Mouse (Mus musculus) inflammation-experienced regulatory T-cells, adult 6 months (primary cell): ENCODE measurements around the gene Nav2. TPM values are rescaled to one million over a fixed set of nuclear protein-coding genes. Genes with fewer than 3 reads are reported as not detected.

Source experiments
- ATAC-seq: one replicate; pipeline ENCODE4 v1.8.0; 2017
- polyA plus RNA-seq, 3 experiments: library from polyadenylated mRNA; unstranded; fragments of 100-300 nt; shearing (Covaris generic); gene quantifications; one replicate each; pipeline ENCODE4 v1.2.1; 2017

The Nav2 gene
- polyA plus RNA-seq, 3 experiments from 2014 or later = 27.1 to 51.3 (median 35.8) TPM

DNA sequence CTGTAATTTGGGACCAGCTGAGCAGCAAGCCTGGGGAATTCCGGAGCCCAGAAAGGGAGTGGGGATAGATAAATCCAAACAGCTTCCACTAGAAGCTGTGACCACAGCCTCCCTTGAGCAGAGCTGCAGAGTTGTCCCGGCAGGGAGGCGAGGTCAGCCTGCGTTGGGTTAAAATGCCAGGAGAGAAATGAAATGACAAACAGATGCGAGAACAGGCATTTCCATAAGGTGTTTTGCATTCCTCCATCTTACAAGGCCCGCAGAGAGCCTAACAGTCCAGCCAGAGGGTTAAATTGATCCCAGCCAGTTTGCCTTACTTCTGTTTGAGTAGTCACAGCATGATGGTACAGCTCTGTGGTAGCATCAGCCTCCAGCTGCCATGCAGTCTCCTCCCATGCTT lies 309.3 kb downstream of the Nav2 start:
- no peak for ATAC-seq

DNA sequence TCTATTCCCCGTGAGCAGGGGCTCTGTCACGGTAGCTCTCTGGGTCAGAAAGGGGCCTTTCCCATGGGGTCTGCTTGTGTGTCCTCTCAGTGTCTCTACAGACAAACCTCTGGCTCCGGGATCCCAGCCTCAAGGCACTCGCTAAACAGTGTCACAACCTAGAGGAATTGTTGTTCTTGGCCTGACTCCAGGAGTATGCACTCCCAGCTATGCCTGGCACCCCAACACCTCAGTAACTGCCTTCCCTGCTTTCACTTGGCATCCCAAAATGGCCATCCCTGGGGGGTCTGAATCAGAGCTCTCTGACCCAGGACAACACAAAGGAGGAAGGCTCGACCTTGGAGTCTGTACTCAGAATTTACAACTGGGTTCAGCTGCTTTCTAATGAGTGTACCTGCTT lies 317.2 kb downstream of the Nav2 start:
- ATAC-seq = no peak

DNA sequence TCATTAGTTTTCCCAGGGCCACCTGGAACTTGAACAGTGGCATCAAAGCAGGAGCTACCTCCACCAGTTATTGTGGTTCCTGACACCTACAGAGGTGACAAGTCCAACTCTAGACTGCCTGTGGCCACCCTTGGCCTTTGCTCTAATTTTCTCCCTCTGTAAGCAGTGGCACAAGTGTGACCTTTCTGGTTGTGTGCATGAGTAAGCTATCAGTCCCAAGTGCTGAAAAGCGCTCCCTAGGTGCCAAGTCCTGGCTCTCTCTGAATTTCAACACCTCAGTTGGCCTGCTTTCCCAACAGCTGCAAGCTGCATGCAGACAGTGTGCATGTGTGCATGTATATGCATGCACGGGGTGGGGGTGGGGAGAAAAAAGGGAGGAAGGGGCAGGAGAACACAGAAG lies 324.5 kb downstream of the Nav2 start:
- no peak for ATAC-seq

DNA sequence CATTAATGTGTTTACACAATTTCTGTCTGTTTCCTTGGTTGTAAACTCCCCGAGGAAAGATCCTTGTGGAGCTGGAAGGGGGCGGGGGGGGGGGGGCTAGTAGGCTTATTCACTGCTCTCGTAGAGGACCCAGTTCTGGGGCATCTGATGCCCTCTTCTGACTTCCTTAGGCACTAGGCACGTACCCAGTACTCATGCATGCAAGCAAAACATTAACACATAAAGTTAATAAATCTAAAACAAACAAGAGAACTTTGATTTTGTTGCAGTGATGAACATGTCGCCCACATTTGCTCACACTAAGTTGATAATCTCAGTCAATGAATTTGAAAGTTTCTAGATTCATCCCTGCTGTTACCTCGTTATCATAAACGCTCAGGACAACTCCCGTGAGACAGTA lies 325.8 kb downstream of the Nav2 start:
- ATAC-seq = no peak

DNA sequence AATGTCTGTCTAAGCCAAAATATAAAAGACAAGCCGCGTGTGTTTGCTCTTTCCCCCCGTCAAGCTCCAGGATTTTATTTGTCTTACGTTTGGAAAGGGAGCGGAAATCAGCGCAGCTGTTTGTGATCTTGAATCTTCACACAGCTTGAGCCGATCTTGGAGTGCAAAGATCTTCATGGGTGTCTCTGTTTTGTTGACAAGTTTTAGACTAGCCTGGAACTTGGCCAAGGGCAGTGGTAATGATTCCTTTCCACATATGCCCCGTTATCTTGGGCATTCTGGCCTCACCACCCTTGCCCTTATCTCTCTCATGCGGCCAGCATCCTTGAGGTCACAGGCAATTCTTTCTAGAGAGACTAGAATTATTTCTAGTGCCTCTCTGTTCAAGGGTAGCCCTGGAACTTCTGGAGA lies 326.8 kb downstream of the Nav2 start:
- ATAC-seq = no peak

DNA sequence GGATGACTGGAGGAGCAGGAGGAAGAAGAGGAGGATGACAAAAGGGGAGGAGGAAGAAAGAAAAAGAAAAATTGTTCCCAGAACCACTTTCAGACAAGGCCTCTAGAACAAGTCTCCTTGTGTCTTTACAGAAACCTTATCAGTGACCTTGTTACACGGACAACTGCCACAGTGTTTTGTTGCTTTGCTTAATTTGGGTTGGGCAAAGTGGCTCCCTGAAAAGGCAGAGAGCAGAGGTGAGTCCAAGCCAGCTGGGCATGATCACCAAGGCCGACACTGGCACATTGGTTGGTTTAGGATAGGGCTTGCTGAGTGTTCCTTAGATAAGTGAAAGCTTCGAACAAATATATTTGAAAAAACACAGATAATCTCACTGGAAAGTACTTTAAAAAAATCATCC lies 327.3 kb downstream of the Nav2 start:
- no peak for ATAC-seq

DNA sequence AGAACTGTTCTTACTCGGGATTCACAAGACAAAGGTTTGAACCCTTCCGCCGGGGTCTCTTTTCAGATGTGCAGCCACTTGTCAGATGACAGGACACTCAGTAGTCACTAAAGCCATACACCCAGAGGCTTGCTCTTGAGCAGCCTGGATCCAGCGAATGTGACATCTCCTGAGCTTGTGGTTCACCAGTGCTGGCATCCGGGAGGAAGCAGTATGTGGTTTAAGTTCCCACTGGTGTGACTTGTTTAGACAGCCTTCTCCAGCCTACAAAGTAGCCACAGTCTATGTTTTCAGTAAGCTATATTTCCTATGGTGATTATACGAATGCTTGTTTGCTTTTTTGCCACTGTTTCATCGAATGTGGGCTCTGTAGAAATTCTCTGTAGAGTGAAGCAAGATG lies 331.9 kb downstream of the Nav2 start:
- no peak for ATAC-seq

DNA sequence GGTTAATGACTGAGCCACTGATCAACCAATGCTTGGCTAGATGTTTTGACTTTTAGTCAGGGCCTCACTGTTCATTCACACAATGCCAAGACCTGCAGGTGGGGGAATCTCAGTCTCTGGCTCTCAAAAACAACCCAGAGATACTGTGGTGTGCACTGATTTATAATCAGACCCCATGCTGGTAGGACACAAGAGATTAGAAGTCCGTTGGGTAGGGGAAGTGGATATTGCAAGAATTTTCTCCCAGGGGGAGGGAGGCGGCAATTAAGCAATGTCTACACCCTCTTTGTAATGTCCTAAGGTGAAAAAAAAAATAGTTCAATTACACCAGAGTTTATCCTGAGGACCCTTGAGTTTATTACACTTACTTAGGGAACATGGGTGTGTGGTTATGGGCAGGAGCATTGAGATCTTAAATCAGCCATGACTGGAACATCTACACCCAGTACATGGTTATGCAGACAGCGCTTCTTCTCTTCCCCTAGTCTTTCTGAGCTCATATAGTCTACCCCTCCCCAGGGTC lies 332.8 kb downstream of the Nav2 start:
- no peak for ATAC-seq

DNA sequence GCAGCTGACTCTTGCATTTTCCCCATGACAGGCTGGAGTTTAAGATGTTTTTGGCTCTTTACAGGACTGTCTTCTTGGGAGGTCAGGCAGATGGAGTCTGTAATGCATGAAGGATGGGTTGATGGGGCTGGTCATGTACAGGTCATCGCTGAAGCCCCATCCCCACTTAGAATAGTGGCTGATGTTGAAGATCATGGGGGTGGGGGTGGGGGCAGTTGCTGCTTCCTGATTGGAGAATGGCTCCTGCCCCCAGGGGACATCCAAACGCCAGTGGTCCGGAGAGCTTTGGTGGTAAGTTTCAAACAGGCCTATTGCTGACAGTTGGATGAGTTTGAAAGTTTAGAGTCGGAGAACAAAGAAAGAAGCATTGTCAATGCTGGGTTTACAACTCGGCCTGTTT lies 333.7 kb downstream of the Nav2 start:
- ATAC-seq = no peak

DNA sequence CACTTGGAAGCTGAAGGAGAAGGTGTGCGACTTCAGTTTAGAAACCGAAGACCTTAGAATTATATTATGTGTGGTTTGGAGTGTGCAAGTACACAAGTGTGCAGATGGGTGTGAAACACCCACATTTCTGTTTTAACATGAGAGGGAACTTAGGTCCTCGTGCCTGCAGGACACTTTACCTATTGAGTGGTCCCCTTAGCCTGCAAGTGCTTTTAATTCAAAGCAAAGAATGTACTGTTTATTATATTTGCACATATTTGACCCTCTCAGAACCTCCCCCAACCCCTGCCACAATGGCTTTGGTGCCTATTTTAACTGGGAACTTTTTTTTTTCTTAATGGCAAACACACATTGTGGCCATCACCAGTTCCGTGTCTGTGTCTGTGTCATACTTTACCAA lies 334.6 kb downstream of the Nav2 start:
- no peak for ATAC-seq

DNA sequence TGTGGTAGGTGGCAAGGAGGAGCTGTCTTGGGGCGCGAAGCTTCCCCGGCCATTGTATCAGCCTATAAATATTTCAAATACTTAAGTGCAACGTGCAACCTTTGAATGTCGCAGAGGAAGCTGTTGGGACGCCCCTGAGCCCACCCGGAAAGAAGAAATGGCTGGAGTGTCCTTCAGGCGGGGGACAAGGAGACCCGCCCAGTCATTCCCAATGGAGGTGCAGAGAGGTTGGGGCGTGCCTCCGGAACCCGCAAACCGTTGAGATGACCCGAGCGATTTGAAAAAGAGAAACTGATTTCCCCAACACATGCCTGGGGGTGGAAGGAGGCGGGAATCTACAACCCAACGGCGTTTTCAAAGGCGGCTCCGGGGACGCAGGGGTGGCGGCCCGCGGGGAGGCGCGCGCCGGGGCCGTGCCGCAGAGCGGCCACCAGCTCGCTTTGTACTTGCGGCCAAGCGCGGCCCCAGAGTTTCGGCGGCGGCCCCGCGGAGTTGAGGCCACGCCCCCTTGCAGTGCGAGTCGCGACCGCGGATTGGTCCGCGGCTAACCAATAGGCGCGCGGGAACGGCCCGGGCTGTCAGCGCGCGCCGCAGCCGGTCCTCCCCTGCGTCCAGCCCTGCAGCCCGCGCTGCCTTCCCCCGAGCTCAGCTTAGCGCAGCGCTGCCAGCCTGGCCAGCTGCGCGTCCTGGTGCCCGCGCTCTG lies 337.2 kb downstream of the Nav2 start:
- peak; percentile 83 for ATAC-seq

DNA sequence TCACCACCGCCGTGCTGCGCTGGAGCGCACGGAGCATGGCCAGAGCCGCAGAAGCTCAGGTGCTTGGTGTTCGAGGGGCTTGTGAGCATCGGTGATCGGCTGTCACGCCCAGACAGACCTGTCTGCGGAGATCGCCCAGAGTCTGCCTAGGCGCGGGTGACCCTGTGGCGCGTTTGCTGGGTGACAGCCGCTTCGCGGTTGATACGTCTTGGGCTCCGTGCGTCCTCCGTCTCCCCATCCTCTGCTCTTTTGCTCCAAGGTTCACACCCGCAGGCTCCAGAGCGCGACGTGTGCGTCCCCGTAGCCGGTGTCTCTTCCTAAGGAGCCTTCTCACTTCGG lies 337.7 kb downstream of the Nav2 start:
- ATAC-seq = no peak

DNA sequence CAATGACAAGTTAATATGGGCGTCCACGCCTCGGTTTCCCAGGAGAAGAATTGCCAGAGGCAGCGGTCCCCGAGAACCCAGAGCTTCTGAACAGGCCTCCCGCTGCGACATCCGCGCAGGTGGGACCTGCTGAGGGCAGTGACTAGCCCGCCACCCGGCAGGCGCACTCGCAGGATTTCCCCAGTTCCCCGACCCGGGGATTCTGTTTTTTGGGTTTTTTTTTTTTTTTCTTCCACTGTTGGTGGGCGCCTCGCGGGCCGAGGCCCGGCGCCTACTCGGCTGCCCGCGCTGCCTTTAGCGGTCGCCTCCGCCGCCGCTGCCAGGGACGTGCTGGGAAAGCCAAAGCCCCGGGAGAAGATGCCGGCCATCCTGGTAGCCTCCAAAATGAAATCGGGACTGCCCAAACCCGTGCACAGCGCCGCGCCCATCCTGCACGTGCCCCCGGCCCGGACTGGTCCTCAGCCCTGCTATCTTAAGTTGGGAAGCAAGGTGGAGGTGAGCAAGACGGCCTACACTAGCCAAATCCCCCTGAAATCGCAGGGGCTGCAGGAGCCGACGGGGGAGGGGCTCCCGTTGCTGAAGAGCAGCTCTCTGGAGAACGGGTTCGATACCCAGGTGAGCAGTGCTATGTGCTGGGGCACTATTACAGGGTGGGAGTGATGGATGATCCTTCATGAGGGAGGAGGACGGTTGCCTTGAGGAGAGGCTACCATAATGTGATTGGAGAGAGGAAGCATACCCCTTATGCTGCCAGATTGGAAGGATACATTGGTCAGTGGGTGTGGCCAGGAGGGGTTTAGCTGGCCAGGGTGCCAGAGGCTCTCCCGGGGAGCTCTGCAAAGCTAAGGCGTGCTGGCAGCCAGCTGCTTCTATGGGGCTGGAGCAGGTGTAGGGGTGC lies 338.3 kb downstream of the Nav2 start:
- ATAC-seq = no peak

DNA sequence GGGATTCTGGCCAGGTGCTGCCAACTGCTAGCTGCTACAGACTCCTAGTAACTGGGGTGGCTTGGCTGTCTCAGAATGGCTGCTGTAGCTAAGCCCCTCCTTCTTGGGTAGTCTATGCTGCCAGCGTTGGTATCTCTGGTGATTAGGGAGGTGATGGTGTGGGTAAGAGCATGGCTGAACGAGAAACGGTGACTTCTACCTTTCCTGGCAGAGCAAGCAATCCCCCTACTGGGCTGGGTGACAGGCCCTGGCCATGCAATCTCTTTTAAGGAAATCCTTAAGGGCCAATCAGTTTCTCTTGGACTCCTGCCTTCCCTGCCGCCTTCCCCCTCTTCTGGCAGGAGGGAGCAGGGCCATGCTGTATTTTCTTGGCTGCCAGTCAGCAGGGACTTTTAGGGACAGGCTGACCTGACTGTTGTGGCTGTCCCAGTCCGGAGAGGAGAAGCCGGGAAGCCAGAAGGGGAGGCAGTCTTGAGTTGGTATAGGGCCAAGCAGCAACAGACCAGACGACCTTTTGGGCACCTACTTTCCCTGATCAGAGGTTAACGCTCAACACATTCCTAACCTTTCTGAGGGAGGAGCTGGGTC lies 339.3 kb downstream of the Nav2 start:
- ATAC-seq = no peak

DNA sequence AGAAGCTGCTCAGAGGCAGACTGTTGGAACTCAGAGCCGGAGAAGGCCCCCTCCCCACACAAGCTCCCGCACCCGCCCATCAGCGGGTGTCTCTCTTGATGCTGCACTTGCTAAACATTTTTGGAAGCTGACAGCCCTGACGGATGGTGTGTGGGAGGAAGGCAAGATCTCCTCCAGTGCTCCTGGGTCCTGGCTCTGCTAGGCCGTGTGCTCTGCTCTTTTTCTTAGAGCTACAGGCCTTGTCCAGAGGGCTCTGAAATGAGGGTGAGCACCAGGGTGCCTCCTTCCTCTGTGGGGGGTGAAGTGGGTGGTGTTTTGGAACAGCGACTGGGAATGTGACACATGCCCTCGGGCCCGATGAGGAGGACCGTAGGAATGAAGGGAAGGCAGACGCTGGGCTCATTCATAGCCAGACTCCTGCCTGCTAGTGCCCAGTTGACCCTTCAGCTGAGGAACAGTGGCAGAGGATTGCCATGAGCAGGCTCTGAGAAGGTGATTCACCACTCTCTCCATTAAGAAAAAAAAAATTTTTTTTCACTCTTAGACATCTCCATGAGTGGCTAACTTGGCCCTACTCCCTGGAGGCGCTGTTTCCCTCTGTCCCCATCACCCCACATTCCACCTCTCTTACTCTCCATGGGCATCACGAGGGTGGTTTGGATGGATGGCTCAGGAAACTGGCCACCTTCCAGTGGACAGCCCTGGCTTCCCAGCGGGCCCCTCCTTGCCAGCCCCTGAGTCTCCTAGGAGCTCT lies 340.0 kb downstream of the Nav2 start:
- ATAC-seq = no peak

DNA sequence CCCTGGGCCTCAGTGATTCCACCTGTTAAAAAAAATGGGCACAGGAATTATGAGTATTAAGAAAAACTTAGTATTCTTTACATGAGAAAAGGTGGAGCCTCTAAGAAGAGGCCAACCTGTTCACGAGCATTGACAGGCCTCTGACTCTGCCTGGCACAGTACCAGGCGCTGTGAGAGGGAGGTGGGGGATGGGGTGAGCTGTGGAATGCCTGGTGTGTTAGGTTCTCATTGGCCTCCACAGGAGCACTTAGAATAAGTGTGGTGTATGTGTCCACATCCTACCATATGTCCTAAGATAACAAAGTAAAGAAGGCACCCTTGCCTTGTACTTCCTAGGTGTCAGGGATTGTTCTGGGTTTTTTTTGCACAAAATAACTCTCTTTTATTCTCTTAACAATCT lies 340.9 kb downstream of the Nav2 start:
- no peak for ATAC-seq

DNA sequence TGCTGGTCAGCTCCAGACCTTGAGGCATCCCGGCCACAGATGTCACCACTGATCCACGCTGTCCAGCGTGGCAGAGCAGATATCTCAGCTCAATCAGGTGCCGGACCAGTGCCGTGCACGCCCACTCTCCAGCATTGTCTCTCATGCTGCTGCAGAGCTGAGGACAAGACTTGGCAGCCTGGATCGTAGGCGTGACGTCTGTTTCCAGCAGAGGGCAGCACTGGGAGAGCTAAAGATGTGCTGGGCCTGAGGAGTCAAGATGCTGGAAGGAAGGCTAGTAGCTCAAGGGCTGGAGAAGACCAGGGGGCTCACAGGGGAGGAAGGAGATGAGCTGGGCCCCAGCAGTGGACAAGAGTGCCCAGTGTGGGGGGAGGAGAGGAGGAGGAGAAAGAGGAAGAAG lies 341.5 kb downstream of the Nav2 start:
- ATAC-seq = peak; percentile 45

DNA sequence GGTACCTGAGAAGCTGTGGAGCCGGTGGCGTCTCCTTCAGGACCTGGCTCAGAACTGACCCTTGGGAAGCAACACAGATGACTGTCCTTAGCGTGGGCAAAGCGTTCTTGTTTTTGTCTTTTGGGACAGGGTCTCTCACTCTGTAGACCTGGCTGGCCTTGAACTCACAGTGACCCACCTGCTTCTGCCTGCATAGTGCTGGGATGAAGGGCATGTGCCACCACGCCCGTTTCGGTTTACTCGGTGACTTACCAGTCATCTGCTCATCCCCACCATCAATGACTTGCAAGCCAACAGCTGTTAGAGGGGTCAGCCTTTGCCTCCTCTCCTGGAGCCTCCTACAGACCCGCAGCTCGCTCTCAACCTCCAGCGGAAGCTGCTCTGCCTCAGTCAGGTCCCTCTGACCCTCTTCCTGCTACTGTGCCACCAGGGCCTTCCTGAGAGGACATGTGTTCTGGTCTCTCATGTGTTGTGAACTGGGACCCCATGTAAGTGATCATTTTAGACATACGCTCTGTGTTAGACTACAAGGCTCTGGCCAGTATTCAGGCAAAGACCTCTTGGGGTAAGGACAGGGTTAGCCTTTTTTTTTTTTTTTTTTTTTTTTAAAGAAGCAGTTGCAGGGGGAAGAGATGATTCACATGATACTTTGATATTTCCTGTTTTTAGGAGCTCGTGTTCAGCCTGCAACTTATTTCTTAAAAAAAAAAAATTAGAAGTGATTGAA lies 342.2 kb downstream of the Nav2 start:
- ATAC-seq = no peak

DNA sequence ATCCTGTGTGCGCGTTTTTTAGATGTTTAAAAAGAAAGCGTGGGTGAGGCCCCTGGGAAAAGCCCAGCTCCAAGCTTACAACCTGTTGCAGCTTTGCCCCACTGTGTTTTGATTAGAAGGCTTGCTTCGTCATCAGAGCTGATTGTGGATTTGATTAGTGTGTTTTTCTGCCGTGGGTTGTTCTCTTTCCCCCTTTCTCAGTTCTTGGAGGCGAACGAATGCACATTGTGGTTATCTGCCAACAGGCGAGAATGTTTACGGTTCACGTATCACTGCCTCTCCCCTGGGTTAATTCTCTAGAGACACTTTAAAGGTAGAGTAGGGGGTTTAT lies 342.8 kb downstream of the Nav2 start:
- no peak for ATAC-seq

DNA sequence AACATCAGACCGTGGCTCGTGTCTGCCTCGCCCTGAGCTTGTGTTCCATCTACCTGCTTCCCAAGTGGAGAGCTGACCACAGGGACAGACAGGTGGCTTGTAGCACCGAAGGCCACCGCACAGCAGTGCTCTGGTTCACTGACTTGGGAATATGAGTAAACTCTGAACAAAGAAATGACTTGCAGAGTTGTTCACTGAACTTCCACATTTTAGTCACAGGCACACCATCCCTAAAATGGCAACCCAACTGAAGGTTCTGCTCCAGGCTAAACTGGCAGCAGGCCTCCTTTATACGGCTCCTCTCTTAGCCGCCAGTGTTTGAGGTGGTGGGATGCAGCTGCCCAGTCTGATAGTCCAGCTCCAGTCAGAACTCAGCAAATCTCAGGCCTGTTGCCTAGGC lies 343.9 kb downstream of the Nav2 start:
- no peak for ATAC-seq

DNA sequence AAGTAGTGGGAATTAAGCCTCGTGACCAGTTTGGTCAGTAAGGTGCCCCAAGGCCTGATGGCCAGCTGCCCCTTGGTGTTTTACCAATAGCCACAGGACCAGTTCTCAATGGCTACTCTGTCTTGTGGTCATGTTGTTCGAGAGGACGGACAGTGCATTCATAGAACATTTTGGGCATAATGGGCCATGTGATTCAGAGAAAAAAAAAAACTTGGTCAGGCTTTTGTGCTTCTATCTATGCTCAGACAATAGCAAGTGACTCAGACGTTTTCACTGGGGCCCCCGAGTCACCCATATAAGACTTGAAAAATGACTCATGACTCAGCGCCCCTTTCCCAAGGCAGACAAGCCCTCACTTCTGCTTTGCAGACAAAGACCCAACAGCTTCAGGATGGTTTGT lies 344.4 kb downstream of the Nav2 start:
- ATAC-seq = no peak

DNA sequence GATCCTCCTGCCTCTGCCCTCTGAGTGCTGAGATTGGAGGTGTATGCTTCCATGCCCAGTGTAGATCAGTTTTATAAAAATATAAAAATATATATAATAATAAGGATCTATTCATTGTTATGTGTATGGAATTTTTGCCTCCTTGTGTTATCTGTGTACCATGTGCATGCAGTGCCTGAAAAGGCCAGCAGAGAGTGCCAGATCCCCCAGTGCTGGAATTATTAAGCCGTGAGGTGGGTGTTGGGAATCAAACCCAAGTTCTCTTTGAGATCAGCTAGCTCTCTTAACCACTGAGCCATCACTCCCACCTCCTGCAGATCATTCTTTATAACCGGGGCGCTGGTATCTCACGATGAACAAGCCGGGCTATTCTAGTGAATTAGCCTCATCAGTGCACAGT lies 346.5 kb downstream of the Nav2 start:
- ATAC-seq = no peak
